Mouse (Mus musculus) small intestine, adult 2 months (tissue): ENCODE measurements around the gene Rbm25.

Experiments
- CTCF ChIP-seq: fragments of 200-500 bp; IDR thresholded peaks from 2 replicates; pipeline ENCODE4 v1.5.1; 2012; ENCODE audit warnings: low read depth, mild to moderate bottlenecking, control low read depth, inconsistent platforms, low read length, moderate library complexity, mixed read lengths; ENCODE audit not compliant: insufficient replicate concordance, insufficient read length; ENCODE audit errors: extremely low read depth
- POLR2A ChIP-seq: fragments of 200-500 bp; IDR thresholded peaks from 2 replicates; pipeline ENCODE4 v1.6.1; 2012; ENCODE audit warnings: low read depth, mild to moderate bottlenecking, control low read depth, inconsistent platforms, low read length, moderate library complexity

- no peak for TF ChIP-seq CTCF
- no peak for TF ChIP-seq POLR2A
Observed at GRCm38 (mm10) chr12:83643116-83643515, 12.1 kb downstream of the Rbm25 start.
